10 mouse cellular contexts compared by ENCODE assay signal in the genomic region with DNA sequence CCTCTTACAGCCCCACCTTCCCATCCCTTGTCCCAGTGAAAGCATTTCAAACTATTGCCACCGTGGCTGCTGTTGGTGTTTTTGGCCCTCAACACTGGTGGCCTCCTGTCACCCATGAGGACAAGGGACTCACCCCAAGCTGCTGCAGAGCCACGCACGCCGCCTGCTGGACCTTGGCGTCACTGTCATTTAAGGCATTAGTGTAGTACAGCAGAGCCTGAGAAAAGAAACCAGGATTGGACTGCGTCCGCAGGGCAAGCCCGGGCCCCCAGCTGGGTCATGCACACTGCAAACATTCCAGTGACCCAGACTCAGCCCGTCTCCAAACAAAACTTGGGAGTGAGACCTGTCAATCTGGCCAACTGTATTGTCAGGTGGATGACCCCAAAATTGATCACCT. TPM values are rescaled to one million over a fixed set of nuclear protein-coding genes. Genes with fewer than 3 reads are reported as not detected.
DNase-seq lines count a peak whose midpoint lies in the region; ATAC-seq and TF ChIP-seq lines count a peak whose summit lies in the region.
"Had no signal": no experiment of that assay in that cellular context is flagged by ENCODE, and none has a peak within 500 bp of the region (broad histone marks: within the 10 kb centered on the region; RNA-seq: fewer than 3 reads in every experiment).

No protein-coding gene starts in this region.

- no peak for ATAC-seq in heart, embryonic 12.5 days (ENCODE audit: insufficient number of reproducible peaks, low FRiP score)
- peak; percentile 52 for ATAC-seq in liver, embryonic 13.5 days (ENCODE audit: low read depth)
- no peak for ATAC-seq in stomach, postnatal 0 days (ENCODE audit: low FRiP score, low TSS enrichment)

- H3K9me3 ChIP-seq in heart, embryonic 12.5 days (replicated peaks) = no peaks in the 10 kb centered on the region
- no peaks in the 10 kb centered on the region for H3K9me3 ChIP-seq in liver, embryonic 13.5 days (replicated peaks)
- H3K9me3 ChIP-seq in stomach, postnatal 0 days (ENCODE audit: control insufficient read depth, low read length) = no peaks in the 10 kb centered on the region
- H3K9me3 ChIP-seq: embryonic facial prominence, embryonic 13.5 days; midbrain, embryonic 10.5 days had no signal

- 60% methylated on average over 9 of the region's 9 CpGs for WGBS in heart, embryonic 12.5 days
- WGBS in spleen, adult 2 months = 79% methylated on average over 9 of the region's 9 CpGs
- 60% methylated on average over 9 of the region's 9 CpGs for WGBS in liver, embryonic 13.5 days (ENCODE audit: insufficient replicate concordance)
- 56% methylated on average over 9 of the region's 9 CpGs for WGBS in stomach, postnatal 0 days

- TF ChIP-seq CTCF in spleen, adult 2 months (IDR thresholded peaks at IDR 0.05; ENCODE audit: extremely low read depth, insufficient read depth, insufficient read length, insufficient replicate concordance) = peak; percentile 28; the same call in 1 of the 2 replicates
- TF ChIP-seq CTCF in stomach, postnatal 0 days (IDR thresholded peaks at IDR 0.05; ENCODE audit: low read depth) = peak; percentile 72

- peaks cover 35% of the 10 kb centered on the region for H3K4me1 ChIP-seq in heart, embryonic 12.5 days (replicated peaks)
- H3K4me1 ChIP-seq in spleen, adult 2 months (ENCODE audit: control insufficient read depth, insufficient read depth, insufficient read length) = no peaks in the 10 kb centered on the region
- peaks cover 38% of the 10 kb centered on the region for H3K4me1 ChIP-seq in liver, embryonic 13.5 days (replicated peaks)
- H3K4me1 ChIP-seq in stomach, postnatal 0 days (replicated peaks; ENCODE audit: control insufficient read depth, insufficient read depth) = peaks cover 3% of the 10 kb centered on the region; the same call in 1 of the 2 replicates

- H3K36me3 ChIP-seq in heart, embryonic 12.5 days = peaks cover 25% of the 10 kb centered on the region
- peaks cover 16% of the 10 kb centered on the region for H3K36me3 ChIP-seq in spleen, adult 2 months (ENCODE audit: control insufficient read depth, insufficient read depth, low read length)
- H3K36me3 ChIP-seq in liver, embryonic 13.5 days = peaks cover 15% of the 10 kb centered on the region
- H3K36me3 ChIP-seq in stomach, postnatal 0 days (ENCODE audit: control insufficient read depth, insufficient read depth, low read length) = peaks cover 6% of the 10 kb centered on the region; the same call in 1 of the 2 replicates

- no peak overlapping the region for H3K4me3 ChIP-seq in heart, embryonic 12.5 days
- H3K4me3 ChIP-seq in spleen, adult 2 months (ENCODE audit: extremely low read depth, insufficient read depth, insufficient read length) = no peak overlapping the region
- H3K4me3 ChIP-seq in liver, embryonic 13.5 days (replicated peaks) = no peak overlapping the region
- H3K4me3 ChIP-seq in stomach, postnatal 0 days (ENCODE audit: low read depth, low read length) = no peak overlapping the region
- H3K4me3 ChIP-seq: embryonic facial prominence, embryonic 13.5 days; midbrain, embryonic 10.5 days had no signal

- 0 out of 2 replicates have a peak, but pooled peaks cover 6% of the 10 kb centered on the region for H3K27me3 ChIP-seq in heart, embryonic 12.5 days (replicated peaks)
- no peaks in the 10 kb centered on the region for H3K27me3 ChIP-seq in spleen, adult 2 months (ENCODE audit: control insufficient read depth, insufficient read depth, low read length)
- H3K27me3 ChIP-seq in liver, embryonic 13.5 days = no peaks in the 10 kb centered on the region; the same call in 1 of the 2 replicates
- H3K27me3 ChIP-seq in stomach, postnatal 0 days (ENCODE audit: control insufficient read depth, insufficient read depth, low read length) = no peaks in the 10 kb centered on the region
- H3K27me3 ChIP-seq: embryonic facial prominence, embryonic 13.5 days had no signal

- no peak for DNase-seq in heart, adult 18-20 months
- no peak for DNase-seq in spleen, adult 2 months (ENCODE audit: low read depth in 1 of 2, low spot score in 2 of 2)
- no peak for DNase-seq in spleen, adult 18-20 months
- DNase-seq in liver, embryonic 13.5 days = no peak
- DNase-seq in stomach, postnatal 0 days (ENCODE audit: low spot score) = peak; percentile 75
- DNase-seq in kidney, adult 11 months = no peak
- DNase-seq: gastrocnemius, postnatal 25 days had no signal

- TF ChIP-seq EP300 in stomach, postnatal 0 days (optimal IDR thresholded peaks at IDR 0.05) = no peak

- 0 out of 2 replicates have a peak overlapping the region, but pooled peaks have one; percentile 35 for H3K9ac ChIP-seq in heart, embryonic 12.5 days
- no peak overlapping the region for H3K9ac ChIP-seq in liver, embryonic 13.5 days
- no peak overlapping the region for H3K9ac ChIP-seq in stomach, postnatal 0 days (ENCODE audit: low read length)
- H3K9ac ChIP-seq: embryonic facial prominence, embryonic 13.5 days had no signal

- no peak overlapping the region for H3K27ac ChIP-seq in heart, embryonic 12.5 days (ENCODE audit: poor library complexity, severe bottlenecking)
- H3K27ac ChIP-seq in spleen, adult 2 months (ENCODE audit: insufficient read depth, low read length) = no peak overlapping the region
- peak overlapping the region; percentile 39; the same call in 1 of the 2 replicates for H3K27ac ChIP-seq in liver, embryonic 13.5 days
- H3K27ac ChIP-seq in stomach, postnatal 0 days (replicated peaks) = no peak overlapping the region
- H3K27ac ChIP-seq: embryonic facial prominence, embryonic 13.5 days; midbrain, embryonic 10.5 days had no signal

- TF ChIP-seq POLR2A in spleen, adult 2 months (IDR thresholded peaks at IDR 0.05; ENCODE audit: low read depth, low read length) = no peak

- H3K4me2 ChIP-seq in heart, embryonic 12.5 days = no peak overlapping the region
- H3K4me2 ChIP-seq in liver, embryonic 13.5 days = no peak overlapping the region
- no peak overlapping the region for H3K4me2 ChIP-seq in stomach, postnatal 0 days (replicated peaks; ENCODE audit: low read depth)
- H3K4me2 ChIP-seq: embryonic facial prominence, embryonic 13.5 days had no signal

RNA-seq across cellular contexts. Expression of a gene that starts 27.8 kb away (rescaled TPM):
- 1.3 and 1.5 TPM in 2 replicates for polyA plus RNA-seq in heart, embryonic 12.5 days (2016; fragmentation: Nextera tagmentation; extraction: Ambion mirVana)
- under 1 TPM; 0.35 to 0.67 TPM for total RNA-seq in heart, adult 18-20 months (2021)
- polyA plus RNA-seq in spleen, adult 2 months (2012; rRNA removed) = 5.3 and 6.7 TPM in 2 replicates
- 1.6 TPM in 2 replicates for polyA plus RNA-seq in liver, embryonic 13.5 days (2015; fragmentation: Nextera tagmentation; extraction: Ambion mirVana)
- polyA plus RNA-seq in stomach, postnatal 0 days (2015; fragmentation: Nextera tagmentation; extraction: Ambion mirVana) = 3.0 and 3.2 TPM in 2 replicates

RNA-seq across cellular contexts. Expression of a gene that starts 50.8 kb away (rescaled TPM):
- polyA plus RNA-seq in heart, embryonic 12.5 days (2016; fragmentation: Nextera tagmentation; extraction: Ambion mirVana) = 59.5 and 63.3 TPM in 2 replicates
- total RNA-seq in heart, adult 18-20 months (2021) = 10 to 100 TPM; 16.4 to 19.8 TPM
- polyA plus RNA-seq in spleen, adult 2 months (2012; rRNA removed) = 83.8 and 110 TPM in 2 replicates
- polyA plus RNA-seq in liver, embryonic 13.5 days (2015; fragmentation: Nextera tagmentation; extraction: Ambion mirVana) = 35.3 and 43.9 TPM in 2 replicates
- 51.1 and 51.3 TPM in 2 replicates for polyA plus RNA-seq in stomach, postnatal 0 days (2015; fragmentation: Nextera tagmentation; extraction: Ambion mirVana)
